Mouse (Mus musculus) hindbrain, embryonic 12.5 days (tissue): ENCODE data around the gene Ndst4. TPM values are rescaled to one million over a fixed set of nuclear protein-coding genes. Genes with fewer than 3 reads are reported as not detected.

Source experiments
- ATAC-seq: fragments of 200-750 bp; cut with Nextera tagmentation; 2 replicates; pipeline ENCODE4 v1.8.0; 2017; ENCODE audit warnings: moderate TSS enrichment; ENCODE audit not compliant: low FRiP score
- H3K27ac ChIP-seq: fragments of 300-500 bp; sonication (generic); 2 replicates; pipeline ENCODE4 v1.5.1; 2016; ENCODE audit warnings: mild to moderate bottlenecking
- H3K27me3 ChIP-seq: fragments of 300-500 bp; sonication (generic); 2 replicates; pipeline ENCODE4 v1.6.1; 2016; ENCODE audit warnings: mild to moderate bottlenecking
- H3K36me3 ChIP-seq: fragments of 300-500 bp; sonication (generic); 2 replicates; pipeline ENCODE4 v1.6.1; 2016; ENCODE audit warnings: mild to moderate bottlenecking
- H3K4me1 ChIP-seq: fragments of 300-500 bp; sonication (generic); 2 replicates; pipeline ENCODE4 v1.6.1; 2016
- H3K4me2 ChIP-seq: fragments of 300-500 bp; sonication (generic); replicated peaks from 2 replicates; pipeline ENCODE4 v1.6.1; 2016; ENCODE audit warnings: mild to moderate bottlenecking
- H3K4me3 ChIP-seq: fragments of 300-500 bp; sonication (generic); 2 replicates; pipeline ENCODE4 v1.5.1; 2016; ENCODE audit warnings: mild to moderate bottlenecking
- H3K9ac ChIP-seq: fragments of 300-500 bp; sonication (generic); 2 replicates; pipeline ENCODE4 v1.6.1; 2016; ENCODE audit warnings: mild to moderate bottlenecking, moderate library complexity
- H3K9me3 ChIP-seq: fragments of 300-500 bp; sonication (generic); replicated peaks from 2 replicates; pipeline ENCODE4 v1.6.1; 2016; ENCODE audit warnings: mild to moderate bottlenecking
- WGBS: fragments of 180-500 bp; shearing (Covaris S2); methylation state at CpG from one replicate; pipeline ENCODE4 v1.1.7; 2016; 5-methylcytosine and 5-hydroxymethylcytosine counted together
- polyA plus RNA-seq: library from polyadenylated mRNA; unstranded; fragments of >200 nt; fragmentation: Nextera tagmentation; extraction: Ambion mirVana; gene quantifications from 2 replicates; pipeline ENCODE4 v1.2.1, GENCODE M21; 2016

The Ndst4 gene
- polyA plus RNA-seq, 1 experiment from 2014 or later = 1.1 TPM

- 0 out of 2 replicates have a peak, but pooled peaks have one; percentile 27 for ATAC-seq
- H3K9me3 ChIP-seq = no peaks in the 10 kb centered on the region
- no peak overlapping the region for H3K27ac ChIP-seq
- H3K36me3 ChIP-seq = no peaks in the 10 kb centered on the region
- no peak overlapping the region for H3K4me2 ChIP-seq
- no peak overlapping the region for H3K9ac ChIP-seq
- H3K4me1 ChIP-seq = peaks cover 3% of the 10 kb centered on the region; the same call in 1 of the 2 replicates
- WGBS = 61% methylated on average over 2 of the region's 2 CpGs
- H3K27me3 ChIP-seq = no peaks in the 10 kb centered on the region
- H3K4me3 ChIP-seq = no peak overlapping the region
These were observed 257.1 kb downstream of the Ndst4 start for GRCm38 (mm10) chr3:125660884-125661532.

GRCm38 (mm10) chr3:125673997-125674794 lies 270.3 kb downstream of the Ndst4 start:
- Histone ChIP-seq H3K4me3 (no peak overlapping the region), H3K27ac (no peak overlapping the region)
- WGBS = 46% methylated on average over 9 of the region's 9 CpGs

GRCm38 (mm10) chr3:125675211-125675896 lies 271.5 kb downstream of the Ndst4 start:
- H3K9ac ChIP-seq = no peak overlapping the region
- H3K4me1 ChIP-seq = no peaks in the 10 kb centered on the region
- H3K4me3 ChIP-seq = no peak overlapping the region
- no peaks in the 10 kb centered on the region for H3K9me3 ChIP-seq
- ATAC-seq = no peak
- no peaks in the 10 kb centered on the region for H3K27me3 ChIP-seq
- no peak overlapping the region for H3K27ac ChIP-seq
- 89% methylated on average over 6 of the region's 6 CpGs for WGBS
- no peak overlapping the region for H3K4me2 ChIP-seq
- no peaks in the 10 kb centered on the region for H3K36me3 ChIP-seq

More at GRCm38 (mm10) chr3:125673997-125674794, 270.3 kb downstream of the Ndst4 start:
- ATAC-seq = peak; percentile 49; the same call in 1 of the 2 replicates
- no peak overlapping the region for H3K9ac ChIP-seq
- no peaks in the 10 kb centered on the region for H3K4me1 ChIP-seq
- H3K27me3 ChIP-seq = no peaks in the 10 kb centered on the region
- no peaks in the 10 kb centered on the region for H3K36me3 ChIP-seq
- no peak overlapping the region for H3K4me2 ChIP-seq
- no peaks in the 10 kb centered on the region for H3K9me3 ChIP-seq

GRCm38 (mm10) chr3:125678924-125679323 lies 275.0 kb downstream of the Ndst4 start:
- no peaks in the 10 kb centered on the region for H3K9me3 ChIP-seq
- no peak overlapping the region for H3K4me2 ChIP-seq
- no peaks in the 10 kb centered on the region for H3K4me1 ChIP-seq
- H3K4me3 ChIP-seq = no peak overlapping the region
- WGBS = 64% methylated on average over 9 of the region's 9 CpGs
- H3K27me3 ChIP-seq = no peaks in the 10 kb centered on the region
- H3K9ac ChIP-seq = no peak overlapping the region
- H3K36me3 ChIP-seq = no peaks in the 10 kb centered on the region
- no peak overlapping the region for H3K27ac ChIP-seq
- peak; percentile 76 for ATAC-seq

GRCm38 (mm10) chr3:125683460-125684230 lies 279.8 kb downstream of the Ndst4 start:
- no peak overlapping the region for H3K27ac ChIP-seq
- H3K4me2 ChIP-seq = no peak overlapping the region
- no peak for ATAC-seq
- 76% methylated on average over 8 of the region's 8 CpGs for WGBS
- H3K4me1 ChIP-seq = no peaks in the 10 kb centered on the region
- H3K4me3 ChIP-seq = no peak overlapping the region
- no peak overlapping the region for H3K9ac ChIP-seq
- no peaks in the 10 kb centered on the region for H3K36me3 ChIP-seq
- no peaks in the 10 kb centered on the region for H3K27me3 ChIP-seq
- no peaks in the 10 kb centered on the region for H3K9me3 ChIP-seq

GRCm38 (mm10) chr3:125684583-125684982 lies 280.7 kb downstream of the Ndst4 start:
- H3K27ac ChIP-seq = no peak overlapping the region
- no peaks in the 10 kb centered on the region for H3K36me3 ChIP-seq
- H3K9me3 ChIP-seq = no peaks in the 10 kb centered on the region
- H3K4me1 ChIP-seq = no peaks in the 10 kb centered on the region
- H3K9ac ChIP-seq = no peak overlapping the region
- H3K4me3 ChIP-seq = no peak overlapping the region
- no peaks in the 10 kb centered on the region for H3K27me3 ChIP-seq
- WGBS = 89% methylated on average over 1 of the region's 1 CpGs
- no peak overlapping the region for H3K4me2 ChIP-seq
- no peak for ATAC-seq

GRCm38 (mm10) chr3:125687601-125688000 lies 283.7 kb downstream of the Ndst4 start:
- Histone ChIP-seq H3K9me3 (no peaks in the 10 kb centered on the region), H3K4me3 (no peak overlapping the region), H3K27ac (no peak overlapping the region), H3K27me3 (no peaks in the 10 kb centered on the region), H3K4me1 (no peaks in the 10 kb centered on the region), H3K9ac (no peak overlapping the region), H3K4me2 (no peak overlapping the region), H3K36me3 (no peaks in the 10 kb centered on the region)
- no peak for ATAC-seq
- 69% methylated on average over 2 of the region's 2 CpGs for WGBS

GRCm38 (mm10) chr3:125690948-125691347 lies 287.1 kb downstream of the Ndst4 start:
- Histone ChIP-seq H3K4me1 (no peaks in the 10 kb centered on the region), H3K36me3 (no peaks in the 10 kb centered on the region), H3K27me3 (no peaks in the 10 kb centered on the region), H3K4me2 (no peak overlapping the region), H3K9ac (no peak overlapping the region), H3K4me3 (no peak overlapping the region), H3K9me3 (no peaks in the 10 kb centered on the region), H3K27ac (no peak overlapping the region)
- WGBS = 81% methylated on average over 1 of the region's 1 CpGs
- no peak for ATAC-seq

- ATAC-seq = no peak
- Histone ChIP-seq H3K36me3 (no peaks in the 10 kb centered on the region), H3K9ac (no peak overlapping the region), H3K9me3 (no peaks in the 10 kb centered on the region), H3K4me3 (no peak overlapping the region), H3K4me1 (no peaks in the 10 kb centered on the region), H3K27me3 (no peaks in the 10 kb centered on the region), H3K4me2 (no peak overlapping the region), H3K27ac (no peak overlapping the region)
- 79% methylated on average over 2 of the region's 2 CpGs for WGBS
These were observed 319.1 kb downstream of the Ndst4 start for GRCm38 (mm10) chr3:125722953-125723352.

GRCm38 (mm10) chr3:125734945-125735344 lies 331.1 kb downstream of the Ndst4 start:
- 76% methylated on average over 2 of the region's 2 CpGs for WGBS
- Histone ChIP-seq H3K36me3 (no peaks in the 10 kb centered on the region), H3K4me2 (no peak overlapping the region), H3K4me1 (no peaks in the 10 kb centered on the region), H3K9ac (no peak overlapping the region), H3K9me3 (no peaks in the 10 kb centered on the region), H3K27me3 (no peaks in the 10 kb centered on the region), H3K27ac (no peak overlapping the region), H3K4me3 (no peak overlapping the region)
- no peak for ATAC-seq

GRCm38 (mm10) chr3:125744468-125745141 lies 340.7 kb downstream of the Ndst4 start:
- Histone ChIP-seq H3K27me3 (no peaks in the 10 kb centered on the region), H3K36me3 (no peaks in the 10 kb centered on the region), H3K27ac (no peak overlapping the region), H3K4me1 (no peaks in the 10 kb centered on the region), H3K4me2 (no peak overlapping the region), H3K4me3 (no peak overlapping the region), H3K9ac (no peak overlapping the region), H3K9me3 (no peaks in the 10 kb centered on the region)
- WGBS = 75% methylated on average over 3 of the region's 3 CpGs
- no peak for ATAC-seq
